Mouse (Mus musculus): ENCODE measurements around the gene Anp32e.
"Not testable (repeated sequence)": the region's sequence is repeated elsewhere in the genome, so short reads cannot be mapped to it uniquely, and the experiment has no call there.

Anp32e gene

DNA sequence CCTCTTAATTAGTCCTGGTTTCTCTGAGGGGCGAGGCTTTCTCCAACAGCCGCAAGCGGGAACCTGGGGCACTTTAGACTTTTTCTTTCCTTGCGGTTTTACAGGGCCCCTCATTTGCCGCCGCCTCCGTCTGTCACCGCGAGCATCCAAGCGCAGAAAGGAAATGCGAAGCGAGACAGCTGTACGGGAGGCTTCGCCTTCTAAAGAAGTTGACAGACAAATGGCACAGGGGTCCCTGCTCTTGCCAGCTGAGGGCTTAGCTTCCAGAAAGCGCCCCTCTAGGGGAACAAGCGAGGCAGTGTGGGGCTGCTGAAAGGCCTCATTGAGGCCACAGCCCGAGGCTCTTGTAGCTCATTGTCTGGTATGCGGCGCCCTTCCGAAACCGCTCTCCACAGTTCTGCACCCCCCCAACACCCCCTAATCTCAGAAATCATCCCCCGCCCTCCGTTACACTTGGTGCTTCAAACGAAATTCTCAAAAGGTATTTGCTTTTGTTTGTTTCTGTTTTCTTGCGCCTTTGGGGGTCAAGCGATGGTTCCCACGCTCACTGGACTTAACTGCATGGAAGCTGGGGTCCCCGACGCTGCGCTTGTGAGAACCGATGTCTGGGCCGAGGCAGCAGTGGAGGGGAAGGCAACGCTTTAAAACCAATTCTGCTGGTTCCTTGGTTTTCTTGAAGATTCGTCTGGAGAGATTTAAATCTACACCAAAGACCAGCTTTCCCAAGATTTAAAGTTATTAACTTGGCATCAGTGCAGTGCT, 44.0 kb downstream of the Anp32e start:
- no peak for DNase-seq (ENCODE audit: low read depth, low spot score)

DNA sequence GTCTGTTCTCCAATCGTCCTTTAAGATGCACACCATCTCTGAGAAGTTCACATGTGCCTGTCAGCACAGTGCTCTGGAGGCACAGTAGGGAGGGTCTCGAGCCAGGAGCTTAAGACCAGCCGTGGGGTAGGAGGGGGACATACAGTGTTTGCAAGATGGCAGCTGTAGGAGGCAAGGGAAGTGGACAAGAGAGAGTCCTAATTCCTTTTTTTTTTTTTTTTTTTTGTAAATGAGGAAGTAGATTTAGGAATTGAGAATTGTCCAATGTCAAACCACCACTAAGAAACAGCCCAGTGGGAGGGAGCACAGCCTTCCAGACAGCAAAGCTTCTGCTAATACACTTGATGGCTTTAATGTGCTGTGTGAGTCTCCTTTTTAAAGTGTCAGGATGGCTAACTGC, 48.0 kb downstream of the Anp32e start:
- DNase-seq (ENCODE audit: low read depth, low spot score): no peak

DNA sequence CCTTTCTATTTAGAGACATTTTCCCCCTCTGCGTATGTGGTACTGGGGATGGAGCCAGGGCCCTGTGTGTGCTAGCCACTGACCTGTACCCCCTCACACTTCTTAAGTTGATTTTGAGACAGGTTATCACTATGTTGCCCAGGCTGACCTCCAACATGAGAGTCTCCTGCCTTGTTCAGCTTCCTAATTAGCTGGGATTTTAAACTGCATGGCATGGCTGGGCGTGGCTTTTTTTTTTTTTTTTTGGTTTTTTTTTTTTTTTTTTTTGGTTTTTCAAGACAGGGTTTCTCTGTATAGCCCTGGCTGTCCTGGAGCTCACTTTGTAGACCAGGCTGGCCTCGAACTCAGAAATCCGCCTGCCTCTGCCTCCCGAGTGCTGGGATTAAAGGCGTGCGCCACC, 48.5 kb downstream of the Anp32e start:
- DNase-seq (ENCODE audit: low read depth, low spot score): not testable (repeated sequence)

DNA sequence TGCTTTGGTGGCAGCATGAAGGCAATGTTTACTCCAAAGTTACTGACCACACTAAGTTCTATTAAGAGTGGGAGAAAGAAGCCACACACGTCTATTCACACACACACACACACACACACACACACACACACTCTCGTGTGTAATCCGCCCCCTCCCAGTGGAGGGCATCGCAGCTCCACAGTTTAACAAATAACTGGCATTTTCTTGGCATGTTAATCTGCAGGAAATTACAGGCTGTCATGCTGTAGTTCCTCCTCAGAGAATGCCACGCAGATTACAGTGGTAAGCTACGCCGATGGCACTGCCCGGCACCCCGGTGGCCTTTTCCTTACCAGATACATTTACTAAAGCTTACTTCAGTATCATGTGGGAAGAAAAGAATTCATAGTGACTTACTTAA, 49.2 kb downstream of the Anp32e start:
- no peak for DNase-seq (ENCODE audit: low read depth, low spot score)

DNA sequence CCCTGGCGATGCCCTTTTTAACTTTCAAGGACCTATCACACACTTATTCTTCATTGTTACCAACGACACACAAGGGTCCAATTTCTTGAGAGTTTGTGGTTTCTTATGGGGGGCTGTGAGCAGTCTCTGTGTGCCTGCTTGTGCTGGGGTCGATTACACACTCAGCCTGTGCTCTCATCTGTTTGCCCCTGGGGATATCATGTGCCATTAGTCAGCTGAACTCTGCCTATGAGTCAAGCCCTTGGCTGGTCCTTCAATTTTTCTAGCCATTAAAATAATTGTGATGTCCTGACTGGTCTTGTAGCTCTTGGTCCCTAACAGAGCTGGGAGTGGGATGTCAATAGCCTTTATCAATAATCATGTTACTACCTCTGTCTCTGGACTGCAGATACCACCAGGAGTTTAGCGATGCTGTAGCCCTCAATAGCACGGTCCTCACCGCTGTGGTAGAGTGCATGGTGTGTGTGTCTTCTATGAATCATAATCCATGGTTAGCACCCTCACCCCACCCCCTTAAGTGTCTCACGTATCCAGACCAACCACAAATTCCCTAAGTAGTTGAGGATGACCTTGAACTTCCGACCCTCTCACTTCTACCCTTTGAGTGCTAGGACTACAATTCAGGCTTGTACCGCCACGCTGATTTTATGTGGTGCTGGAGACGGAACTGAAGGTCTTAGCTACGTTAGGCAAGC, 51.4 kb downstream of the Anp32e start:
- DNase-seq (ENCODE audit: low read depth, low spot score): no peak

DNA sequence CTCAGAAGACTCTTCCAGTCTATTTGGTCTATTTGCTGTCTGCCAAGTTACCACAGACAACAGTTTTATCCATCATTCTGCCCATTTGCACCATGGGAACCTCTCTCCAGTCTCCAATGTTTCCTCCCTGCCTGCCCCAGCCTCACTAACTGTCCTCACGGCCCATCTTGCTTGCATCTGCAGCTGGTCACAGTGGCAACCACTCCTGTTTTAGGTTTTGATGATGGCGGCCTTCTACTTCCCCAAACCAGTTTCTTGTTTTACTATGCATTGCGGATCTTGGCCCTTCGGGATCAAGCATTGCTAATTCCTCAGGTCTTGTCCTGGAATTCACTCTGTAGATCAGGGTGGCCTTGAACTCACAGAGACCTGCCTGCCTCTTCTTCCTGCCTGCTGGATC, 53.1 kb downstream of the Anp32e start:
- no peak for DNase-seq (ENCODE audit: low read depth, low spot score)

DNA sequence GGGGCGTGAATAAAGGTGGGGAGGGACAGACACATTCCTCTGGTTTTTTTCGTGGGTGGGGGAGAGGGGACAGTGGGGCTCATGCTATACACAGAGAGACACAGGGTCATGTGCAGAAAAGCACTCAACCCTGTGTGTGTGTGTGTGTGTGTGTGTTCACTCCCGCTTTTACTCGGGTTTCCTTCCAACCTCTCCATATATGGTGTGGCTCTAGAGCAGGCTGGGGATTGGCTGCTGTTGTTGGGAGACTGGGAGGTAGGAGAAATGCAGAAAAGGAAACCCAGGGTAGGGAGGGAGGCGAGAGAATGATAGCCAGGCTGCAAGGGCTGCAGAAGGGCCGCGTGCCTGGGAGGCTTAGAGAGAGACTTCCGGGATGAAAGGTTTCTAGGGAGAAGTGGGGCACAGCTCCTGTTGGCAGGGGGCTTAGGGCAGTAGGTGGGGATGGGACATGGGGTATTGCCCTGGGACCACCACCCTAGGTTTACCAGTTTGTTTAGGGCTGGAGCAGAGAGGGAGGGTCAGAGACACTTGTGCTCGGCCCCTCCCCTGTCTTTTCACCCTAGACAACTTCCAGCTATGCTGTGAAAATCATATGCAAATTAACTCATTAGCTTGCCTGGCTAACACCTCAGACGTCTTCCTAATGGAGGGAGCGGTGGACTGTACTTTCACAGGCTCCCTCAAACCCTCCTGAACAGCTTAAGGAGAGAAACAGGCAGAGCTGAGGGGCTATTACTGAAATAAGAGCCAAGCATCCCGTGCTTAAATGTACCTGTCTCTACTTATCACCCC, 56.4 kb downstream of the Anp32e start:
- peak; percentile 54 for DNase-seq (ENCODE audit: low read depth, low spot score)

DNA sequence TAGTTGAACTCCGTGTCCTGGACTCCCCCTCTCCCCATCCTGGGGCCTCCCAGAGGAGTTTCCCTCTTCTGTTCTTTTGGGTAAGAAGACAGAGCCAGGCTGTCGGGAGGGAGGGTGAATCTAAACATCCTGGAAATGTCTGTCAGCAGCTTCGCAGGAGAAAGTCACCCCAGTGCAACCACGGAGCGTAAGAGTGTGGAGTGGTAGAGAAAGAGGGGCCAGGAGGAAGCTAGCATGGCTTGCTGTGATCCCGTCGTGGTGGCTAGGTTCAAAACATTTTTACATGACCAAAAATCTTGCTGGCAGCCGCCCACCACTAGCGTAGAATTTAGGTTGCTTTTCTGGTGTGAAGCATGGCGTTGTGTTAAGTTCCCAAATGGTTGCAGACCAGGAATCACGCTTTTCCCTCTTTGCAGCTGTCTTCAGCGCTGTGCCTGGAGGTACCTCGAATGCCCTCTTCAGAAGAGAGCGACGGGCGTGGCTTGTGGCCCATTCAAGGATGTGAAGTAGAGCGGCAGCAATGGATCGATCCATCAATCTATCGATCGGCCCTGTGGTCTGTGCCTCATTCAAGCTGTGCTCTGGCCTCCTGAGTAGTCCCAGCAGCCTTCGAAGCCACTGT, 57.1 kb downstream of the Anp32e start:
- peak; percentile 85 for DNase-seq (ENCODE audit: low read depth, low spot score)

DNA sequence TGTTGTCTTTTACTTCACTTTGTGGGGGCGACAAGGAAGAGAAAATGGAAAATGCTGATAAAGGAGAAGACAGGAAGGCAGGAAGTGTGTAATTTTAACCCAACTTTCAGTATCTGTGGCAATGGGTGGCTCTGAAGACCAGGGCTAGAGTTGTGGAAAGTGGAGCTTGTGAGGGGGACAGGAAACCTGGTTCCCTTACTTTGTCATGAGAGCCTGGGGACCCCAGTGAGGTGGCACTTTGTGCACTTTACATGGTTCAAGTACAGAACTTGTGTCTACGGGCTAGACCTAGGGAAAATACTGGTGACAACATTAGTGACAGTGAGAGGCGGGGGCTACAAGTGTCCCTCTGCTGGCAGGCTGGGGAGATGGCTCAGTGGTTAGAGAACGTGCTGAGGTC, 57.9 kb downstream of the Anp32e start:
- DNase-seq (ENCODE audit: low read depth, low spot score): no peak

DNA sequence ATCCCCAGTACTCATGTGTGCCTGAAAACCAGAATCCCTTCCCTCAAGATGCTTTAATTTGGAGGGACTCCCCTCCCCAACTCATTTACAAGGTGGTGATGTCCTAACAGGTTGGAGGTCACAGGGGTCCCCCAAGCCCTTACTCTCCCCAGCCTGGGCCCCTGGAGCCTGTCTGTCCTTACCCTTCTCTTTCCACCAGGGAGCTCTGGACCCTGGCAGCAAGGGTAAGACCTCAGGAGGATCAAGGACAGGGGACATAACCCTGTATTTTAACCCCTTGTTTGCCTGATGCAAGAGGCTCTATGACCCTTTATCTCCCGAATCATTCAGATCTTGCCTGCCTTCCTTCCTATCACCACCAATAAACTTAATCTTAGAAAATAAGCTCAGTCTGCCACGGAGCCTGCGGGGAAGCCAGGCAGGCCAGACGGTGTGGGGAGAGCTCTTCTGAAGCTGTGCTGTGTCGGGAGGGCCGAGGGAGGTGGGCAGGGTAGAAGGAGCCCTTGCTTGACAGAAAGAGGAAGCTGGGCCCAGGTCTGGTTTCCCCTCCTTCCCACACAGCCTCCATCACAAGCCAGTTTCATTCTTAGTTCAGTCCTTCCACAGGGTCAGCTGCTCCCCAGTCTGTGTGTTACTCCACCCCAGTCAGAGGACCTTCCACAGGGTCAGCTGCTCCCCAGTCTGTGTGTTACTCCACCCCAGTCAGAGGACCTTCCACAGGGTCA, 58.5 kb downstream of the Anp32e start:
- no peak for DNase-seq (ENCODE audit: low read depth, low spot score)

DNA sequence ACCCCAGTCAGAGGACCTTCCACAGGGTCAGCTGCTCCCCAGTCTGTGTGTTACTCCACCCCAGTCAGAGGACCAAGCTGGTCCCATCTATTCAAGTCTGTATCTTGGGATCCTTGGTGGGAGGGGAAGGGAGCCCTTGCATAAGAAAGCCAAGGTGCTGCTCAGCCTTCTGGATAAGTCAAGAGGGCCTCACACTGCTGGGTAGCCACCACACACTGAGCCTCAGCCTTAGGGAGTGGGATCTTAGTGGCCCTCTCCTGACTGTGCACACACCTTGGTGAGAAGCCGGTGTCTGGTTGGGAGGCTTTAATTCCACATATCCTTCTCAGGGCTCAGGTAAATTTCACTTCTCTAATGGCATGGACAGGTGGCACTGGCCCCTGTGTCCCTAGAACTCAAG, 59.1 kb downstream of the Anp32e start:
- peak; percentile 44 for DNase-seq (ENCODE audit: low read depth, low spot score)

DNA sequence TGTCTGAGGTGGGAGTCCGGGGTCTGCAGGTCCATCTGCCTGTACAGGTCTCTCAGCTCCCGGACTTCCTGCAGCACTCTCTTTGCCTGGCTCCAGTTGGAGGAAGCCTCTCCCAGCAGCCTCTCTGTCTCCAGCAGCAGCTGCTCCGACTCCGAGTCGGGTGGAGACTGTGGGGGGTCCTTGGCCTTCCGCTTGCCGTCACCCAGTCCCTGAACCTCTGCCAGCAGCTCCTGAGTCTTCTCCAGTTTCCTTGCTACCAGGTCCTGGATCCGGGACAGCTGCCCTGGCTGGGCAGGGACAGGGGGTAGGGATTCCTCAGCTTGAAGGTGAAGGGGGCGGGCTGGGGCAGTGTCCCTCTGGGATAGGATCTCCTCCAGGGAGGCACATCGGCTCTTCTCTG, 59.9 kb downstream of the Anp32e start:
- no peak for DNase-seq (ENCODE audit: low read depth, low spot score)

DNA sequence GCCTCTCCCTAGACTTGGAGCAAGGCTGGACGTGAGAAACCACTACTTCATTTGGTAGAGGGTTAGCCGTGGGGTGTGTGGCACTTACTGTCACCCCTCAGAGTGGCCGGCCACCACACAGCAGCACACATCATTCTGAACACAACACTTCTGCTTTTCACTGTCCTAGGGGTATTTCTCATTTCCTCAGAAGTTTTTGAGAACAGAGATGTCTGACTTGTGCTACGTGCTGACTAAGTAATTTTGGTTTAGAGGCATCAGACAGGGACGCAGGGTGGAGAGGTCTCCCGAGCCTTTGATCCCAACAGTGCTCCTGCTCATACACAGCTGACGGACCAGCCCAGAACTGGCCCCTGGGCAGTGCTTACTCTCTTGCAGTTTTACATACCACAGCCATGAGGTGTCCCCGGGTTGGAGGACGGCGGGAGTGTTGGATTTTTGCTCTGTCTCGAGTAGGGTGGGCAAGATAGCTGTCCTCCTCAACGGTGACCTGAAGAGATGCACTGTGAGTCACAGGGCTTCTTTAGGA, 61.4 kb downstream of the Anp32e start:
- DNase-seq (ENCODE audit: low read depth, low spot score): no peak

DNA sequence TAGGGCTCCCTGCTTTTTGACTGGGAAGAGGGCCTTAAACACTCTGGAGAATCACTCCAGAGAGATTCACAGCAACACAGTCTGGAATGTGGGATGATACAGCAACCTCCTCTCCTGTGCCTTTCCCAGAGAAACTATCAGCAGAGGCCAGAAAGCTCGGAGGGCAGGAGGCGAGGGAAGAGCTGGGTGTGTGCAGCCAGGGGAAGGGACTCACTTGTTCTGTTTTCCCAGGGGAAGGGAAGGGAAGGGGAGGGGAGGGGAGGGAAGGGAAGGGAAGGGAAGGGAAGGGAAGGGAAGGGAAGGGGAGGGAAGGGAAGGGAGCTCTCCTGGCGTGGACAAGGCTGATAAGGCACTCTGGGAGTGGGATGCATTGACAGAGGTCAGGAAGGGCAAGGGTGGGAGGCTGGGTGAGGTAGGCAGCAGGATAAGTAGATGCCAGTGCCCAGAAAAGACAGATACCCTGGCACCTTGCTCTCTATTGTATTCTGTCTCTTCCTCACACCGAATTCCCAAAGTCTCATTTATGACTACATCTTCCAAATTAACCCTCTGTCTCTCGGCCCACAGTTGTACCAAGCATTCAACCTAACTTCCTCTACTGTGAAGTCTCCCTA, 64.1 kb downstream of the Anp32e start:
- DNase-seq (ENCODE audit: low read depth, low spot score): no peak

DNA sequence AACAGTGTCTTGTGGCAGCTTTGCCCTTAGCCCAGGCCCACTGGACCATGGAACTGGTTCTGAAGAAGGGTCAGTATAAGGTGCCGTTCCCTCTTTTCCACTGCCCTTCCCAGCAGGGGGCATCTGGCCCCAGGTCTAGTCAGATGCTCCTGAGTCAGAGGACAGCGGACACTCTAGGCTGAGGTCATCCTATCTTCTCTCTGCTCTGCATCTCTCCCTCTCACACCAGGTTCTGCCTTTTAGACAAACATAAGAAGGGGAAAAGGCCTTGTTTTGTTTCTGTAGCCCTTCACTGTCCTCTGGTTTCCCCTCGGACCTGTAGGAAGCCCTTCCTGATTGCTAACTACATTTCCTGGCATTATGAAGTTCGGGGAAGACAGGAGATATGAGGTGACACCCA, 64.8 kb downstream of the Anp32e start:
- no peak for DNase-seq (ENCODE audit: low read depth, low spot score)

DNA sequence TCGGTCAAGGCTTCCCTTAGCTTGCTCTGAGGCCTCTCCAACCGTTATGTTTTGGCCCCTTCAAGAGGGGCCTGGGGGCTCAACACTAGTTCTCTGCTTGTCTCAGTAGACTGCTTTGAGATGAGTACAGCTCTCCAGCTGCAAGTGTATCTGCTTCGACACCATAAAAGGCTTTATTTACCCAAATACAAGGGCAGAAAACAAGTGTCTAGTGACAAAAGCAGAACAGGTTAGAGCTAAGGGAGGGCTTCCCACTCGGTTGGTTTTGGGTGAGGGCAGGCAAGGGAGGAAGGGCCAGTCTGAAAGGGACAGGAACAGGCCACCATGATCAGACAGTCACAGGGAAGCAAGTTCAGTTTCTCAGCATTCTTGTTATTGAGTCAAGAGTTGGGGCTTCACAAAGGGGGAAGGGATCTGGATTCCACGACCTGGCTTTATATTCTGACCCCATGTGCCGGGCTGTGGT, 65.4 kb downstream of the Anp32e start:
- no peak for DNase-seq (ENCODE audit: low read depth, low spot score)

DNA sequence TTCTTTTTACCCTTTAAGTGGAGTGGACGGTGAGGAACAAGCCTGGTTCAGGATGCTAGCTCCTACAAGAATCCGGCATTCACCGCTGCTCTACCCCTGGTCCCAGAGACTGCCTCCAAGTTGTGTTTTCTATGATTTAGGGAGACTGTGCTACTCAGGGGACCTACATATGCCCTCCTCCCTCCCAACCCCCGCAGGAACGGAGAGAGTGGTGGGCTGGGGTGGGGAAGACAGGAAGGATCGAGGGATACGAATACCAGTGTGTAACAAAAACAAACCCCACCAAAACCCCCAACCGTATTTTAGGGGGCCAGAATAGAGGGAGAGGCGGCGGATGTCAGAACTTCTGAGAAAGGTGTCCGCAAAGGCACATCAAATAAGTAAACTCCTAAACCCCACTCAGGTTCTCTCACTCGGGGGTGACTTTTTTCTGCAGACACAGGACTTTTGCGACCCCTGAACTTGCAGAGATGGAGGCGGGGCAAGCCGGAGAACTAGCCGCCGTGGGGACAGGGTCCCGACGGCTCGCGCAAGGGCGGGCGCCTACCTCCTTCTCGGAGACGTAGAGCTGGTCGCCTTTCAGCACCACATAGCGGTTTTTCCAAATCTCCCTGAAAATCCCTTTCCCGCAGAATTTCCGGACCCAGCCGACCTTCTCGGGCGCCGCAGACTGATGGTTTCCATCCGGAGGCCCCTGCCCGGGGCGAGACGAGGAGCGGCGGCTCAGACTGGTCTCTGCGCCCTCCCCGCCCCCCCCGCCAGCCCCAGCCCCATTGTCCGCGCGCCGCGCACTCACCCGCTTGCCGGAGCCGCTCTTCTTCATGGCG, 66.1 kb downstream of the Anp32e start:
- DNase-seq (ENCODE audit: low read depth, low spot score): peak; percentile 64

DNA sequence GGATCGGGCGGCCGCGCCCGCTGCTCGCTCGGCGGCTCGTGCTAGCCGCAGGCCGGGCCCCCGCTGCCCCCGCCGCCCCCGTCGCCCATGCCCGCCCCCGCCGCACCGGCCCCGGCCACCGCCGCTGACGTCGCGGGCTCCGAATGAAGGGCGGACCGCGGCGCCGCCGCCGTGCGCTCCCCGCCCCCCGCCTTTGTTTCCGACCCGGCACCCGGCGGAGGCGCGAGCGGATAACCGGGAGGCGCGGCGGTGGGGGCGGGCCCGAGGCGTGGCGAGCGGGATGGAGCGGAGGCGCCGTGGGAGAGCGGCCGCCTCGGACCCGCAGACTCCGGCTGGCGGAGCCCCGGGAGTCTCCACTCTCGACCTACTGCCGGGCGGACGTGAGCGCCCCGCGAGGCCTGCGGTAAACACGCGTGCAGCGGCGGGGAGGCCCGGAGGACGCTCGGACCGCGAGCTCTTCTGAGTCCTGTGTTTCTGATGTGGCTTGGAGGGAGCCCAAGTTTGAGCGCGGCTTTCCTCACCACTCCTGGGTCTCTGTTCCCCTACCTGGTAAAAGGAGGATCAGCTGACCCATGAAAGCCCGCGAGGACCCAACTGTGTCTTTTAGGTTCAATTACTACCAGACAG, 66.9 kb downstream of the Anp32e start, which contains the start of gene Plekho1:
Gene Plekho1 (minus strand): TSS at position 200 of the 627 bp plus-strand sequence.
- DNase-seq (ENCODE audit: low read depth, low spot score): peak; percentile 42

DNA sequence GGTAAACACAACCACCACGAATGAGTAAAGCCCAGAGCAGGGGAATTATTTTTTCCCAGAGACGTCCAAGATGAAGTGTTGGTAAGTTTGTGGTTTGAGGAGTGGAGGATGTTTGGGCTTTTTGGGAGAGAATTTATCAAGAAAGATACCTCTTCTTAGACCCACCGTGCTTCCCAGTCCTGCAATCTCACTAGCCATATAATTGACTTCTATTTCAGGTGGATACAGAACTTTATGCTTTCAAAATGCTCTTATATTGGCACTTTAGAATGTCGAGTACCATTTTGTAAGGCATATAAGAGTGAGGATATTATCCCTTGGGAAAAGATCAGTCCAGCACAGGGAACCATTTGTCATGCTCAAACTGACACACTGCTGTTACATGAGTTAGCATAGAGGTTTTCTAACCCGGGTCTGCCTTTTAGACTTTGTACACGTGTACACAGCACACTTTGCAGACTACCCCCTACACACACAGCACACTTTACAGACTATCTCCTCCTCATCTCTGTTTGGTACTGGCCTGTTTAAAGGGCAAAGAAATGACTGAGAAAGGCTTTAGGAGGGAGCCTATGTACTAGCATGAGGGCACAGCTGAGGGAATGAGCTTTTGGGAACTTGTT, 67.5 kb downstream of the Anp32e start:
- DNase-seq (ENCODE audit: low read depth, low spot score): no peak
